Mouse (Mus musculus) heart, embryonic 11.5 days (tissue): ENCODE data around the gene Dlx5. TPM values are rescaled to one million over a fixed set of nuclear protein-coding genes. Genes with fewer than 3 reads are reported as not detected.
A peak's percentile ranks its signal among the peaks of the same experiment; 100 is the strongest.

Source experiments
- ATAC-seq: fragments of 200-750 bp; cut with Nextera tagmentation; replicated peaks from 2 replicates; pipeline ENCODE4 v1.8.0; 2017; ENCODE audit warnings: moderate library complexity; ENCODE audit not compliant: insufficient number of reproducible peaks, low FRiP score, low TSS enrichment
- H3K27ac ChIP-seq: fragments of 300-500 bp; sonication (generic); 2 replicates; pipeline ENCODE4 v1.5.1; 2014; ENCODE audit warnings: mild to moderate bottlenecking, low read depth, low read length
- H3K27me3 ChIP-seq: fragments of 300-500 bp; sonication (generic); 2 replicates; pipeline ENCODE4 v1.6.1; 2014; ENCODE audit warnings: mild to moderate bottlenecking, low read length, mixed read lengths; ENCODE audit not compliant: control insufficient read depth, insufficient read depth
- H3K36me3 ChIP-seq: fragments of 300-500 bp; sonication (generic); 2 replicates; pipeline ENCODE4 v1.6.1; 2014; ENCODE audit warnings: mild to moderate bottlenecking, low read length, moderate library complexity, mixed read lengths; ENCODE audit not compliant: control insufficient read depth, insufficient read depth
- H3K4me1 ChIP-seq: fragments of 300-500 bp; sonication (generic); 2 replicates; pipeline ENCODE4 v1.6.1; 2014; ENCODE audit warnings: low read length; ENCODE audit not compliant: control insufficient read depth, insufficient read depth
- H3K4me2 ChIP-seq: fragments of 300-500 bp; sonication (generic); 2 replicates; pipeline ENCODE4 v1.6.1; 2014; ENCODE audit warnings: mild to moderate bottlenecking, moderate library complexity
- H3K4me3 ChIP-seq: fragments of 300-500 bp; sonication (generic); 2 replicates; pipeline ENCODE4 v1.5.1; 2014; ENCODE audit warnings: low read depth, low read length
- H3K9ac ChIP-seq: fragments of 300-500 bp; sonication (generic); 2 replicates; pipeline ENCODE4 v1.6.1; 2014; ENCODE audit warnings: mild to moderate bottlenecking, low read depth, low read length, moderate library complexity
- H3K9me3 ChIP-seq: fragments of 300-500 bp; sonication (generic); replicated peaks from 2 replicates; pipeline ENCODE4 v1.6.1; 2016; ENCODE audit warnings: low read length; ENCODE audit not compliant: control insufficient read depth
- WGBS: fragments of 180-500 bp; shearing (Covaris S2); extraction: QIAGEN DNeasy Blood & Tissue Kit; methylation state at CpG from one replicate; pipeline ENCODE4 v1.1.7; 2014; ENCODE audit not compliant: insufficient replicate concordance; 5-methylcytosine and 5-hydroxymethylcytosine counted together
- polyA plus RNA-seq: library from polyadenylated mRNA; unstranded; fragments of >200 nt; fragmentation: Nextera tagmentation; extraction: Ambion mirVana; gene quantifications from 2 replicates; pipeline ENCODE4 v1.2.1, GENCODE M21; 2014

Dlx5 gene
- polyA plus RNA-seq, 1 experiment from 2014 or later = 1.2 TPM

GRCm38 (mm10) chr6:6890047-6890446, 8.2 kb upstream of the Dlx5 start:
- Histone ChIP-seq H3K9me3 (no peaks in the 10 kb centered on the region), H3K27me3 (peaks cover 18% of the 10 kb centered on the region), H3K27ac (no peak overlapping the region), H3K9ac (no peak overlapping the region), H3K4me1 (no peaks in the 10 kb centered on the region), H3K36me3 (no peaks in the 10 kb centered on the region), H3K4me2 (no peak overlapping the region), H3K4me3 (no peak overlapping the region)
- no peak for ATAC-seq
- 55% methylated on average over 6 of the region's 6 CpGs for WGBS

GRCm38 (mm10) chr6:6886225-6886624, 4.3 kb upstream of the Dlx5 start:
- H3K27me3 ChIP-seq = peaks cover 46% of the 10 kb centered on the region

GRCm38 (mm10) chr6:6884897-6885296, 3.0 kb upstream of the Dlx5 start:
- Histone ChIP-seq H3K4me3 (no peak overlapping the region), H3K27me3 (peaks cover 52% of the 10 kb centered on the region), H3K4me1 (peaks cover 11% of the 10 kb centered on the region), H3K27ac (no peak overlapping the region), H3K4me2 (peak overlapping the region; percentile 29), H3K36me3 (no peaks in the 10 kb centered on the region), H3K9ac (no peak overlapping the region), H3K9me3 (no peaks in the 10 kb centered on the region)
- ATAC-seq = no peak
- WGBS = 4% methylated on average over 12 of the region's 12 CpGs

More at GRCm38 (mm10) chr6:6886225-6886624, 4.3 kb upstream of the Dlx5 start:
- no peaks in the 10 kb centered on the region for H3K9me3 ChIP-seq
- H3K4me2 ChIP-seq = no peak overlapping the region
- no peak overlapping the region for H3K9ac ChIP-seq
- ATAC-seq = no peak
- 69% methylated on average over 3 of the region's 3 CpGs for WGBS
- no peaks in the 10 kb centered on the region for H3K36me3 ChIP-seq
- no peak overlapping the region for H3K27ac ChIP-seq
- no peak overlapping the region for H3K4me3 ChIP-seq
- peaks cover 3% of the 10 kb centered on the region for H3K4me1 ChIP-seq

- peak overlapping the region; percentile 55 for H3K4me3 ChIP-seq
- H3K4me2 ChIP-seq = peak overlapping the region; percentile 78
- no peak overlapping the region for H3K9ac ChIP-seq
- H3K4me1 ChIP-seq = peaks cover 14% of the 10 kb centered on the region
- 3% methylated on average over 10 of the region's 11 CpGs for WGBS
- H3K9me3 ChIP-seq = no peaks in the 10 kb centered on the region
- ATAC-seq = no peak
- no peak overlapping the region for H3K27ac ChIP-seq
- H3K36me3 ChIP-seq = no peaks in the 10 kb centered on the region
- peaks cover 68% of the 10 kb centered on the region for H3K27me3 ChIP-seq
These were observed 447 bp upstream of the Dlx5 start for GRCm38 (mm10) chr6:6882266-6882797.

- Histone ChIP-seq H3K4me2 (peak overlapping the region; percentile 78), H3K4me1 (peaks cover 14% of the 10 kb centered on the region), H3K27ac (no peak overlapping the region), H3K4me3 (peak overlapping the region; percentile 55), H3K36me3 (no peaks in the 10 kb centered on the region), H3K9me3 (no peaks in the 10 kb centered on the region), H3K27me3 (peaks cover 76% of the 10 kb centered on the region), H3K9ac (peak overlapping the region; percentile 23; the same call in 1 of the 2 replicates)
- under 1% methylated on average over 29 of the region's 30 CpGs for WGBS
- 0 out of 2 replicates have a peak, but pooled peaks have one; percentile 11 for ATAC-seq
These were observed 709 bp downstream of the Dlx5 start for GRCm38 (mm10) chr6:6881115-6881637.

GRCm38 (mm10) chr6:6880361-6881114, 1.3 kb downstream of the Dlx5 start:
- Histone ChIP-seq H3K4me2 (peak overlapping the region; percentile 78), H3K9ac (no peak overlapping the region), H3K27me3 (peaks cover 83% of the 10 kb centered on the region), H3K4me3 (peak overlapping the region; percentile 55), H3K27ac (no peak overlapping the region), H3K9me3 (no peaks in the 10 kb centered on the region), H3K4me1 (peaks cover 14% of the 10 kb centered on the region), H3K36me3 (no peaks in the 10 kb centered on the region)
- WGBS = under 1% methylated on average over 24 of the region's 24 CpGs
- no peak for ATAC-seq

GRCm38 (mm10) chr6:6879371-6880325, 2.2 kb downstream of the Dlx5 start:
- H3K36me3 ChIP-seq = no peaks in the 10 kb centered on the region
- under 1% methylated on average over 44 of the region's 44 CpGs for WGBS

GRCm38 (mm10) chr6:6878841-6879291, 3.0 kb downstream of the Dlx5 start:
- ATAC-seq = no peak
- Histone ChIP-seq H3K27ac (no peak overlapping the region), H3K27me3 (peaks cover 94% of the 10 kb centered on the region), H3K36me3 (no peaks in the 10 kb centered on the region), H3K4me1 (peaks cover 14% of the 10 kb centered on the region), H3K9ac (no peak overlapping the region), H3K4me2 (peak overlapping the region; percentile 8; the same call in 1 of the 2 replicates), H3K4me3 (no peak overlapping the region), H3K9me3 (no peaks in the 10 kb centered on the region)
- under 1% methylated on average over 14 of the region's 14 CpGs for WGBS

More at GRCm38 (mm10) chr6:6879371-6880325, 2.2 kb downstream of the Dlx5 start:
- 0 out of 2 replicates have a peak overlapping the region, but pooled peaks have one; percentile 16 for H3K4me3 ChIP-seq
- no peak overlapping the region for H3K9ac ChIP-seq
- peaks cover 89% of the 10 kb centered on the region for H3K27me3 ChIP-seq
- H3K4me2 ChIP-seq = peak overlapping the region; percentile 22; the same call in 1 of the 2 replicates
- H3K4me1 ChIP-seq = peaks cover 14% of the 10 kb centered on the region
- no peaks in the 10 kb centered on the region for H3K9me3 ChIP-seq
- ATAC-seq = no peak
- H3K27ac ChIP-seq = no peak overlapping the region
